Mouse (Mus musculus) small intestine, adult 2 months (tissue): ENCODE measurements around the gene Tmem139. TPM values are rescaled to one million over a fixed set of nuclear protein-coding genes. Genes with fewer than 3 reads are reported as not detected.

ENCODE experiments used
- H3K27ac ChIP-seq: fragments of 200-500 bp; 2 replicates; pipeline ENCODE4 v1.5.1; 2012; ENCODE audit warnings: low read depth, low read length, control low read depth, inconsistent platforms; ENCODE audit not compliant: insufficient read depth
- H3K27me3 ChIP-seq: fragments of 200-500 bp; 2 replicates; pipeline ENCODE4 v1.6.1; 2012; ENCODE audit warnings: mild to moderate bottlenecking, moderate library complexity, low read length, inconsistent platforms; ENCODE audit not compliant: control insufficient read depth, insufficient read depth
- H3K36me3 ChIP-seq: fragments of 200-500 bp; 2 replicates; pipeline ENCODE4 v1.6.1; 2012; ENCODE audit warnings: mild to moderate bottlenecking, low read length, control low read depth, inconsistent platforms; ENCODE audit not compliant: control insufficient read depth, insufficient read depth
- H3K4me1 ChIP-seq: fragments of 200-500 bp; 2 replicates; pipeline ENCODE4 v1.6.1; 2012; ENCODE audit warnings: low read length, inconsistent platforms, mixed read lengths; ENCODE audit not compliant: control insufficient read depth, insufficient read depth, insufficient read length
- H3K4me3 ChIP-seq: fragments of 200-500 bp; 2 replicates; pipeline ENCODE4 v1.5.1; 2012; ENCODE audit warnings: low read depth, mild to moderate bottlenecking, control low read depth, inconsistent platforms, low read length, moderate library complexity
- CTCF ChIP-seq: fragments of 200-500 bp; IDR thresholded peaks from 2 replicates; pipeline ENCODE4 v1.5.1; 2012; ENCODE audit warnings: low read depth, mild to moderate bottlenecking, control low read depth, inconsistent platforms, low read length, moderate library complexity, mixed read lengths; ENCODE audit not compliant: insufficient replicate concordance, insufficient read length; ENCODE audit errors: extremely low read depth
- POLR2A ChIP-seq: fragments of 200-500 bp; IDR thresholded peaks from 2 replicates; pipeline ENCODE4 v1.6.1; 2012; ENCODE audit warnings: low read depth, mild to moderate bottlenecking, control low read depth, inconsistent platforms, low read length, moderate library complexity
- WGBS: fragments of 180-500 bp; shearing (Covaris S2); methylation state at CpG from one replicate; pipeline ENCODE4 v1.1.7; 2018; 5-methylcytosine and 5-hydroxymethylcytosine counted together
- polyA plus RNA-seq: library from polyadenylated mRNA; depleted of rRNA; stranded (reverse); fragments of >200 nt; gene quantifications from 2 replicates; pipeline ENCODE4 v1.2.3, GENCODE M21; 2012

Gene Tmem139
- polyA plus RNA-seq, 1 experiment: 23.1 TPM

DNA sequence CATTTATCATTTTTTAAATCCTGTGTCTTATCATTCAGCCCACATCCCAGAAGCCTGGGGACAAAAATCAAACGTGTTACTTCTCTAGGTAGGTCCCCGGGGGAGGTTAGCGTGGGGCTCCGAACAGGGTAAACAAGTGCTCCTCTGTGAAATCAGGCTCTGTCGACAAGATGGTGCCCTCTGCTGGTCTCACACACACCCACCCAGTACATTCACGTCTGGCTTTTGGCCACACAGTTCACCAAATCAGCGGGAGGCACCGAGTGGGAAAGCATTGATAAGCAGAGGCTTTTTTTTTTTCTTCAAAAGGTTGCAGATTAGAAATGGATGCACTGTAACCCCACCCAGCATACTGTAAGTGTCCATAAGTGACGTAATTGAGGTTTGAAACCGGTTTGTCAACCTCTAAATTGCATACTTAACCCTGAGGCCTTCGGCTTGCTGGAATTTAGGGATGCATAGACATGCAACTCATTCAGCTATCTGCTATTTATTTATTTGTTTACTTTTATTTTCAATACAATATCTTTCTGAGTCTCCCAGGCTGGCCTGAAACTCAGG is 4.4 kb upstream of the Tmem139 start:
- WGBS: 7% methylated on average over 11 of the region's 11 CpGs
- H3K4me1 ChIP-seq: peaks cover 3% of the 10 kb centered on the region
- no peak overlapping the region for H3K27ac ChIP-seq
- no peak overlapping the region for H3K4me3 ChIP-seq
- peak; percentile 80; the same call in 1 of the 2 replicates for TF ChIP-seq CTCF
- no peak for TF ChIP-seq POLR2A
- no peaks in the 10 kb centered on the region for H3K27me3 ChIP-seq
- H3K36me3 ChIP-seq: no peaks in the 10 kb centered on the region

DNA sequence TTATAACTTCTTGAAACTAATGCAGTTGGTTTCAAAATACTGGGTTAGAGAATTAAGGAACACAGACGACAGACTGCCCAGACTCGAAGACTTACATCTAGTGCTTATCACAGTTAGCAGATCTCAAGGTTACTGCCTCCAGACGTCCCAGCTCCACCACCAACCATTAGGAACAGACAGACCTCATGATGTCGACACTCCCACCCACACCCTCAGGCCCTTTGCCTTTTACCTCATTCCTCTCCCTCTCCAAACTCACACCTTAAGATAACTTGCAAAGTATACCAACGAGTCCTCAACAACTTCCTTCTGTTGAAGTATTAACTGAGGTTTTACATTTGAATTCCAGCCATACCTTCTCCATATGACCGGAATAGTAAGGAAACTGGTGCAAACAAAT is 1.3 kb upstream of the Tmem139 start:
- 16% methylated on average over 6 of the region's 6 CpGs for whole genome bisulfite sequencing
- peaks cover 12% of the 10 kb centered on the region for H3K4me1 ChIP-seq
- H3K36me3 ChIP-seq: no peaks in the 10 kb centered on the region
- H3K4me3 ChIP-seq: no peak overlapping the region
- no peak for TF ChIP-seq POLR2A
- no peaks in the 10 kb centered on the region for H3K27me3 ChIP-seq
- H3K27ac ChIP-seq: peak overlapping the region; percentile 94

DNA sequence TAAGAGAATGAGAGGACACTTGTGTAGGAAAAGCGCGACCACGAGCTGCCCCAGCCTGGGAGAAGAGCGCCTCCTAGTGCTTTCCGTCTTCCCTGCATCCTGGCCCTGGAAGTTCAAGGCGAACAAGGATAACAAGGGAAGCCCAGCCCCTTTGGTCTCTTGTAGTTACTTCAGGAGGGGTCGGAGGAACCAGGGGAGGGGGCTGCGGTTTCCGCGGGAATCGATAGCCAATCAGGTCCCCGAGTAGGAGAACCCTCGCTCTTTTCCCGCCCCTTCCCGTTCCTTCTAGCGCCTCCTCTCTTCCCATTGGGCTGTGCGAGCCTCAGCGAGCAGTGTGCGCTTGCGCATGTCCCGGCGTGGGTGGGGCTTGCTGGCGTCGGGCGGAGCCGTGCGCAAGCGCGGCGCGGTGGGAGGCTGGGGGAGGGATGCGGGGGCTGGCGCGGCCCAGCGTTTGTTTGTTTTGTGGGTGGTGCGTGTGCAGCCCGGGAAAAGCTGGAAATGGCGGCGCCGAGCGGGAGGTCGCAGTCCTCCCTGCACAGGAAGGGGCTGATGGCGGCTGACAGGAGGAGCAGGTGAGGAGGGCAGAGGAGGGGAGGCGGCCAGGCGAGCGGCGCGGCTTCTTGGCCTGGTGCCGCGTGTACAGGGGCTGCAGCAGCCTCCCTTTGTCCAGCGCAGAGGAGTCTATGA is 3.0 kb downstream of the Tmem139 start, which contains the start of gene Casp2:
Casp2 (plus strand) TSS at position 360 of the 687 bp plus-strand sequence.
- Histone ChIP-seq H3K27ac (peak within 1 kb of the TSS; percentile 91), H3K27me3 (no peaks in the 10 kb centered on the region), H3K36me3 (peaks cover 22% of the 10 kb centered on the region), H3K4me1 (peaks cover 14% of the 10 kb centered on the region), H3K4me3 (peak within 1 kb of the TSS; percentile 97)
- TF ChIP-seq POLR2A: no peak; the same call in 1 of the 2 replicates
- TF ChIP-seq CTCF: peak; percentile 98
- under 1% methylated on average over 50 of the region's 51 CpGs for WGBS

DNA sequence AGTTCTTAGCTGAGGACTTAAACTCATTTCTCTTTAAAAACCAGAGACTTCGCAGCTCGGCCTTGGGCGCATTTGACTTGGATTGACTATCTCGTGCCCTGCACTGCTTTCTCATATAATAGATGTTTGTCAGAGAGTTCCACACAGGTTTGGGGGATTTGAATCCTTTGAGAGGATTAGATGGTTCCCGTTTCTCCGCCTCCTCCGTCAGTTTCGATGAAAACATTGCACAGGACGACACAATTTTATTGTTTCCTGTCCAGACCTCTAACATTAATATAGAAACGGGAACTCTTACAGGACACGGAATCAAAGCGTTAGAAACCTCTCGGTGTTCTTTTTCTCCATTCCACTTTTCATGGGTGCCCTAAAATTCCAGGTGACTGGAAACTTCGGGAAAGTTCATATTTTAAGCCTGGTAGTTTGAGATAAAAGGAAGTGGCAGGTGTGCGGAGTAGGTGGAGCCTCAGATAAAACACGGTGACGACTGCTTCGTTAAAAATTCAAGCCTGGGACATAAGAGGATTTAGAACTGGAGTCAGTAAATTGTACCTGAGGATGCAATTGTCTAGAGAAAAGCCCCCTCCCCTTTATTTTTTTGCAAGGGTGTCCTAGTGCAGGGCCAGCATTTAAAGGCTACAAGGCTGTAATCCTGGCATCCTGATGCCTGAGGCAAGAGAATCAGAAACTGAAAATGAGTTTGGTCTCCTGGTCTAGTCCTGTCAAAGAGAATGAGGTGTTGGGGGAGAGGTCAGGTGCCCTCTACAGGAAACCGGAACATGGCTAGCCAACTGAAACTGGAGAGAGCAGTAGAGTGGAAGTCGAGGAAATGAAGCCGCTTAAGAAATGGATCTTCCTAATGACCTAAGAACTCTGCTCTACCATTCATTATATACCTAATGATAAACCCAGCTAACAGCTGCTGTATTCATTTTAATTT is 3.9 kb downstream of the Tmem139 start:
- WGBS: under 1% methylated on average over 21 of the region's 21 CpGs
- TF ChIP-seq POLR2A: no peak
- TF ChIP-seq CTCF: no peak
- Histone ChIP-seq H3K27ac (peak overlapping the region; percentile 91), H3K4me1 (peaks cover 14% of the 10 kb centered on the region), H3K27me3 (no peaks in the 10 kb centered on the region), H3K4me3 (peak overlapping the region; percentile 97), H3K36me3 (peaks cover 28% of the 10 kb centered on the region)

DNA sequence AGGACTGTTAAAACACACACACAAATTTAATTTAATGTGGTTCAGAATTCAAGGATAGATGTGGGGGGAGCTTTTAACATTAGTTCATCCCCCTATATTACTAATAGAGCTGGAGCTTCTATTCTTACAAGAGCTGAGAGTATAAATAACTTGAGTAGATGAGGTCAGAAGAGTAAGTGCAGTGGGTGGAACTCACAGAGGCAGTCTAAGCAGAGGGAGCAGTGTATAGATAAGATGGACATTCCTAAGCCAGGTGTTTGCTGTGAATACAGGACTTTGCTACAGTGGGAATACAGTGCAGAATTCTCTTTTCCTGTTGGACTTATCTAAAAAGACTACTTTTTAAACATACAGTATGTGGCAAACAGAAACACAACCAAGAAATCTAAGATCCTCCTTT is 9.0 kb downstream of the Tmem139 start:
- Histone ChIP-seq H3K36me3 (peaks cover 58% of the 10 kb centered on the region), H3K4me3 (no peak overlapping the region), H3K27ac (no peak overlapping the region), H3K27me3 (no peaks in the 10 kb centered on the region), H3K4me1 (peaks cover 2% of the 10 kb centered on the region; the same call in 1 of the 2 replicates)
- TF ChIP-seq CTCF: no peak
- TF ChIP-seq POLR2A: no peak

DNA sequence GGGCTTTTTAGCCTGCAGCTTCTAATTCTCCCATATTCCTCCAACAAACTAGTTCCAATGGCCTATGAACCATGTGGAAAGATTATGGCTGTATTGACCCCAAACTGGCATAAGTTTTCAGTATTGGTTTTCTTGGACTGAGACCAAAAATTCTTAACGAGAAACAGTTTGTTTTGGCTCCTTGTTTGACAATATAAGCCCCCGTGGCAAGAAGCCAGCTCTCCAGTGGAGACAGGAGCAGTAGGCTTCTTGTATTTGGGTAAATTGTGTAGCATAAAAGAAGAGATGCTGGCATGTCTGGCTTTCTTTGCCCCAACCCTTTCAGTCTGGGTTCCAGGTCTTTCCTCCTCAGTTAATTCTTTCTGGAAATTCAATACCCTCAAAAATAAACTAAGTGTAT is 14.4 kb downstream of the Tmem139 start:
- WGBS: 40% methylated on average over 2 of the region's 2 CpGs
- no peak overlapping the region for H3K4me3 ChIP-seq
- H3K4me1 ChIP-seq: no peaks in the 10 kb centered on the region

More for the DNA sequence above, 14.4 kb downstream of the Tmem139 start:
- Histone ChIP-seq H3K36me3 (peaks cover 72% of the 10 kb centered on the region), H3K27me3 (no peaks in the 10 kb centered on the region), H3K27ac (no peak overlapping the region)
- TF ChIP-seq CTCF (no peak), POLR2A (no peak)
